Mouse (Mus musculus) left cerebral cortex, adult 9 months (tissue): ENCODE measurements around the gene Fam43b.

Experiments
- DNase-seq, 2 experiments: peaks; one replicate each; pipeline ENCODE4 v3.0.0; 2022; ENCODE audit warnings: low spot score in 2 of 2

The Fam43b gene

DNA sequence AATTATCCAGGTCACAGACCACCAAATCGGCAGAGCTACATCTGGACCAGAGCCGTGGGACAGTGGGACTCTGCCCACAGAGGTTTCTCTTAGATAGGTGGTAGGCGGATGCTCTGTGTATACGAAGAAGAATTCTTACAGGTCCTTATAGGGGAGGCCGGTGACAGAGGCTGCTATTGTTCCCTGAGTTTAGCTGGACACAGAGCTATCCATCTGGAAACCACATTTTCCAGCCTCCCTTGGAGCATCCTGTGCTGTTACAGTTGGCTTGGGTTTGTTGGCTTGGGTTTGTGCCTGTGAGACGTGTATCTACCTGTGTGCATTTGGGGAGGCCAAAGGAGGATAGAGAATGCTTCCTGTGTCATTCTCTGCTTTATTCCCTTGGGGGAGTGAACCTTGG lies 43.6 kb downstream of the Fam43b start:
- no peak for DNase-seq

GRCm38 (mm10) chr4:138351821-138352220 lies 44.5 kb downstream of the Fam43b start:
- DNase-seq = no peak

- DNase-seq = no peak
Measured at GRCm38 (mm10) chr4:138348716-138349115, 47.6 kb downstream of the Fam43b start.

DNA sequence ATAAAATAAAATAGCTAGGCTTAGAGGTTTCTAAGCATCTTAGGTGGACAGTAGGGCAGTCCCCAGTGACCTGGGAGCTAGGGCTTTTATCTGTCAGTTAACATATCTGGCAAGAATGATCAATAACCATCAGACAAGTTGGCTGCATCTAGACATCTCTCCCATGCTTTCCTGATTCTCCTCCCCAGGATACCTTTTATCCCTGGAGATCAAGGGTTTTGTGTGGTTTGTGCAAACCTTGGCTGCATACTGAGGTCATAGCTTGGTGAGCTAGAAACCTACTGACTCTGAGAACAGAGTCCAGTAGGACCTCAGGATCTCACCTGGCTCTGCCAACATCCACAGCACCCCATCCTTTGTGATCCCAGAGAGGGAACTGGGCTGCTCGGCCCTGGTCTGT lies 49.0 kb downstream of the Fam43b start:
- DNase-seq = no peak

DNA sequence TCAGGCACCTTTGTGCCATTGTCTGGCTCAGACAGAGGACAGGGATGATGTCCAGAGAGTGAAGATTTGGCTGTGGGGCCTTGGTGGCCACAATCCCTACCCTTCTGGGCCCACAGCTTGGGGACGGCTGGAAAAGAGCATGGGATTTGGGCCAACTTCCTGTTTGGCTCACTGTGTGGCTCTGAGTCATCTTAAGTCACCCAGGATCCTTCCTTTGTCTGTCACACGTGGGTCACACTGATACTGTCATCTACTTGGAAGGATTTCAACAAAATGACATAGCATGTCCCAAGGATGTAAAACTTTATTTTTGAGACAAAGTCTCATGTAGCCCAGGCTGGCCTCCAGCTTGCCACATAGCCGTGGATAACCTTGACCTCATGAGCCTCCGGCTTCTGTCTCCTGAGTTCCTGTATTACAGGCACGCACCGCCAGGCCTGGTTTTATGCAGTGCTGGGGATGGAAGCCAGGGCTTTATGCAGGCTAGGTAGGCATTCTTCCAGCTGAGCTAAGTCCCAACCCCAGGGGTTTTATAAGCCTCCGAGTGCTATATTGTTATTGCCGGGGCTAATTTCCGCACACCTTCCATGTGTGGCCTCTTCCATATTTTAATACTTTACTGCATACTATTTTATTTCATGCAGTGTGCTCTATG lies 51.3 kb downstream of the Fam43b start:
- no peak for DNase-seq
